Mouse (Mus musculus): ENCODE data around the gene Ifnar1. TPM values are rescaled to one million over a fixed set of nuclear protein-coding genes. Genes with fewer than 3 reads are reported as not detected.
A peak's percentile ranks its signal among the peaks of the same experiment; 100 is the strongest.
"Not testable (repeated sequence)": the region's sequence is repeated elsewhere in the genome, so short reads cannot be mapped to it uniquely, and the experiment has no call there.

The Ifnar1 gene
- 0.82 and 1.0 TPM in 2 replicates for polyA plus RNA-seq (2012)

DNA sequence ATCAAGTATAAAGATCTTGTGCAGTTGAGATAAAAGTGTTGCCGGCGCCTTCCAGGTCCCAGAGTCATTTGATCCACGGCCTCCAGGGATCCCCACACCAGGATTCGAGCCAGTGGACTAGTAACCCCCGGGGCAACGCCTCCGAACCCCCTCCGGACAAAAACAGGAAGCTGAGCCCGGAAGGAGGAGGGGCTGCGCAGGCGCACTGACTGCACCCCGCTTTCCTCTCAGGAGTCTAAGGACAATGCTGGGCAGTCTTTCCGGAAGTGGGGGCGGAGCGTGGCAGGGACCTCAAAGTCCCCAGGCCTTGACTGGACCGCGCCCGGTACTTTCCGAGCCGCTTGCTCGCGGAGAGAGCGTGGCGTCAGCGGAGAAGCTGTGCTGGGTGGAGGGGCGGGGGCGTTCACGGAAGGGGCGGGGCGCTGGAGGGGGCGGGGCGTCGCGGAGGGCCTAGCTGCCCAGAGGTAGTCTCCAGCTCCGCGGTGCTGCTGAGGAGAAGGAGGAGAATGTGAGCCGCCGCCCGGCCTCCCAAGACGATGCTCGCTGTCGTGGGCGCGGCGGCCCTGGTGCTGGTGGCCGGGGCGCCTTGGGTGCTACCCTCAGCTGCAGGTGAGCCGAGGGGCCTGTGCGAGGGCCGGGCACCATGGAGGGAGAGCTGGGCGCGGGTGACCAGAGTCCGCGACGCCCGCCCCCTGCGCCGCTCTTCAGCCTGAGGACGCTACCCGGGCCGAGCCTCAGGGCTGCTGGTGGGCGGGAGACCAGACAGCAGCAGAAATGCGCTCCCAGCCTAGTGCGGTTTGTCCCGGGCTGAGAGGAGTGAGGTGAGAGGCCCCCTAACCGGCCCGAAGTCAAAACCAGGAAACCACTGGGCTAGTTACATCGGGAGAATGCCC lies at the start of gene Ifnar1:
Gene Ifnar1, plus strand, starts transcription at position 431 of the 893 bp plus-strand sequence.
- Histone ChIP-seq H3K36me3 (ENCODE audit: control insufficient read depth) (peaks cover 33% of the 10 kb centered on the region), H3K4me1 (ENCODE audit: control insufficient read depth) (peaks cover 64% of the 10 kb centered on the region), H3K4me3 (replicated peaks) (peak within 1 kb of the TSS; percentile 95), H3K27me3 (ENCODE audit: control insufficient read depth) (no peaks in the 10 kb centered on the region), H3K9me3 (ENCODE audit: control insufficient read depth, low read length) (peaks cover 7% of the 10 kb centered on the region)
- TF ChIP-seq GATA1 (IDR thresholded peaks at IDR 0.05; ENCODE audit: low read length) = no peak
- TF ChIP-seq TAL1 (IDR thresholded peaks at IDR 0.05; ENCODE audit: low read length) = no peak

DNA sequence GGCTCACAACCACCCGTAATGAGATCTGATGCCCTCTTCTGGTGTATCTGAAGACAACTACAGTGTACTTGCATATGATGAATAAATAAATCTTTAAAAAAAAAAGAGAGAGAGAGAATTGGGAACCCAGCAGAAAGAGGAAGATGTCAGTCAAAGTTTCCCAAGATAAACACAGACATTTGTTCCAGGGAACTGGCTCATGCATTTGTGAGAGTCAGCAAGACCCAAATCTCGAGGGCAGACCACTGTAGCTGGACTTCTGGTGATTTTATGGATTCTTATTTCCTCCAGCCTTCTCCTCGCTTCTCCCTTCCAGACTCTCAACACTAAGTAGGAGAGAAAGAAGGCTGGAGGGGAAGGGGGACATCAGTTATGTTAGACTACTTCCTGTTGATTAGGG lies 47.0 kb upstream of the Ifnar1 start:
- Histone ChIP-seq H3K36me3 (ENCODE audit: control insufficient read depth) (peaks cover 17% of the 10 kb centered on the region), H3K27me3 (ENCODE audit: control insufficient read depth) (no peaks in the 10 kb centered on the region), H3K4me1 (ENCODE audit: control insufficient read depth) (peaks cover 90% of the 10 kb centered on the region), H3K4me3 (replicated peaks) (no peak overlapping the region), H3K9me3 (ENCODE audit: control insufficient read depth, low read length) (no peaks in the 10 kb centered on the region; the same call in 1 of the 2 replicates)
- TF ChIP-seq TAL1 (IDR thresholded peaks at IDR 0.05; ENCODE audit: low read length) (no peak), GATA1 (IDR thresholded peaks at IDR 0.05; ENCODE audit: low read length) (no peak)

DNA sequence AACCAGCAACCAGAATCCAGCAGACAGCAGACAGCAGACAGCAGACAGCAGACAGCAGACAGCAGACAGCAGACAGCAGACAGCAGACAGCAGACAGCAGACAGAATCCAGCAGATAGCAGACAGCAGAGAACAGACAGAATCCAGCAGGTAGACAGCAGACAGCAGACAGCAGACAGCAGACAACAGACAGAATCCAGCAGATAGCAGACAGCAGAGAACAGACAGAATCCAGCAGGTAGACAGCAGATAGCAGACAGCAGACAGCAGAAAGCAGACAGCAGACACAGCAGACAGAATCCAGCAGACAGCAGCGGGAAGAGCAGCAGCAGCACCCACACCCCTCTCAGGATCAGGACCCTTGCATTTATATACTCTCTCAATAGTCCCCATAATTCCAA lies 46.4 kb upstream of the Ifnar1 start:
- H3K27me3 ChIP-seq (ENCODE audit: control insufficient read depth); H3K9me3 ChIP-seq (ENCODE audit: control insufficient read depth, low read length); H3K4me3 ChIP-seq (replicated peaks): not testable (repeated sequence)
- peaks cover 90% of the 10 kb centered on the region for H3K4me1 ChIP-seq (ENCODE audit: control insufficient read depth)
- peaks cover 21% of the 10 kb centered on the region for H3K36me3 ChIP-seq (ENCODE audit: control insufficient read depth)
- TF ChIP-seq TAL1 (IDR thresholded peaks at IDR 0.05; ENCODE audit: low read length) = 0 out of 3 replicates have a peak, but pooled peaks have one; percentile 13

DNA sequence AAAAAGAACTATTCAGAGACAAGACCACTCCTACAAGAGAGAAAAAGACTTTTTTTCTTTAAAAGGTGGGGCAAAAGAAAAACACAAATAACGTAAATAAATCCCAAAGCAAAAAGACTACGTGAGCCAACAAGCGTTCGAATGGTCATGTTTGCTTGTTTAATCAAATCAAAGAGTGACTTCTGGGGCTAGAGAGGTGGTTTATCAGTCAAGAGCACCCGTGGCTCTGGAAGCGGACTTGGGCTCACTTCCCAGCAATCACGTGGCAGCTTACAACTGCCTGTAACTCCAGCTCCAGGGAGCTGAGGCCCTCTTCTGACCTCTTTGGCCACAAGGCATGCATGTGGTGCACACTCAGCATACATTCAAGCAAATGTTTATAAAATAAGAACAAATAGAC lies 43.7 kb upstream of the Ifnar1 start:
- peaks cover 92% of the 10 kb centered on the region for H3K4me1 ChIP-seq (ENCODE audit: control insufficient read depth)

DNA sequence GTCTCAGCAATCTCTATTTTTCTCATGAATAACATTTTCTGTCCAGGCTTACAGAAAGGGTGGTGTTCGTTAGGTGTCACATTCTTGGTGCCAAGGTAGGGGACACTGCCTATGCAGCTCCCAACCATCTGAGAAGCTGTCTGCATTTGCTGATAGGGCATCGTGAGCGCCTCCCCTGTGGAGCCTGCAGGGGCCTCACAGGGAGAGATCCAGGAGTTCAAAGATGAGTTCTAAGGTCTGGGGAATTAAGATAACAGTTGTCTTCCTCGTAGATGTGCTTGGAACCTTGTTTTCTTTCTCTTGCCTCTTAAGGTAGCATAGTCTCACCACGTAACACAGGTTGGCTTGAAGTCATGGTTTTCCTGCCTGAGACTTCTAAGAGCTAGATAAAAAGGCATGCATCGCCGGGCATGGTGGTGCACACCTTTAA lies 43.2 kb upstream of the Ifnar1 start:
- Histone ChIP-seq H3K36me3 (ENCODE audit: control insufficient read depth) (peaks cover 34% of the 10 kb centered on the region), H3K4me3 (replicated peaks) (peak overlapping the region; percentile 54), H3K27me3 (ENCODE audit: control insufficient read depth) (no peaks in the 10 kb centered on the region), H3K9me3 (ENCODE audit: control insufficient read depth, low read length) (peaks cover 8% of the 10 kb centered on the region), H3K4me1 (ENCODE audit: control insufficient read depth) (peaks cover 93% of the 10 kb centered on the region)
- TF ChIP-seq GATA1 (IDR thresholded peaks at IDR 0.05; ENCODE audit: low read length) = peak; percentile 93
- peak; percentile 92 for TF ChIP-seq TAL1 (IDR thresholded peaks at IDR 0.05; ENCODE audit: low read length)

More for the DNA sequence above, 43.7 kb upstream of the Ifnar1 start:
- peak; percentile 48 for TF ChIP-seq GATA1 (IDR thresholded peaks at IDR 0.05; ENCODE audit: low read length)
- TF ChIP-seq TAL1 (IDR thresholded peaks at IDR 0.05; ENCODE audit: low read length) = peak; percentile 68; the same call in 2 of the 3 replicates
- Histone ChIP-seq H3K4me3 (replicated peaks) (peak overlapping the region; percentile 54), H3K27me3 (ENCODE audit: control insufficient read depth) (no peaks in the 10 kb centered on the region), H3K9me3 (ENCODE audit: control insufficient read depth, low read length) (peaks cover 8% of the 10 kb centered on the region), H3K36me3 (ENCODE audit: control insufficient read depth) (peaks cover 34% of the 10 kb centered on the region)

DNA sequence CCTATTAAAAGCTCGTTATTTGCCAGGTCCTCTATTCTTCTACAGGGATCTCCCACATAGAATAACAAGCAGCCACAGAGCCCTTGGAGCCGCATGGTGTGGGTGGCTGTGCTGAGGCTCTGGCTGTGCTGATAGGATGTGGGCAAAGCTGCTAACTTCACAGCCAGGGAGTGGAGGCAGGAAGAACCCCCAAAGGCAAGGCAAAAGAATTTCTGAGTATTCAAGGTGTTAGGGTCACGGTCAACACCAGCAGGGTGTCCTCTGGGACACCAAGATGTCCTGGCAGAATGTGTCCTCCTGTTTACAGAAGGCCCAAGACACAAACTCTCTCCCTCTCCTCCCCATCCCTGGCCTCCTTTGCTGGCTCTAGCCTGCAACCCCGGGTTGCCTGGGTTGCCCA lies 42.6 kb upstream of the Ifnar1 start:
- TF ChIP-seq TAL1 (IDR thresholded peaks at IDR 0.05; ENCODE audit: low read length) (no peak), GATA1 (IDR thresholded peaks at IDR 0.05; ENCODE audit: low read length) (no peak)
- H3K27me3 ChIP-seq (ENCODE audit: control insufficient read depth) = no peaks in the 10 kb centered on the region
- peaks cover 38% of the 10 kb centered on the region for H3K36me3 ChIP-seq (ENCODE audit: control insufficient read depth)
- H3K4me3 ChIP-seq (replicated peaks) = peak overlapping the region; percentile 54
- H3K9me3 ChIP-seq (ENCODE audit: control insufficient read depth, low read length) = peaks cover 8% of the 10 kb centered on the region
- peaks cover 96% of the 10 kb centered on the region for H3K4me1 ChIP-seq (ENCODE audit: control insufficient read depth)

DNA sequence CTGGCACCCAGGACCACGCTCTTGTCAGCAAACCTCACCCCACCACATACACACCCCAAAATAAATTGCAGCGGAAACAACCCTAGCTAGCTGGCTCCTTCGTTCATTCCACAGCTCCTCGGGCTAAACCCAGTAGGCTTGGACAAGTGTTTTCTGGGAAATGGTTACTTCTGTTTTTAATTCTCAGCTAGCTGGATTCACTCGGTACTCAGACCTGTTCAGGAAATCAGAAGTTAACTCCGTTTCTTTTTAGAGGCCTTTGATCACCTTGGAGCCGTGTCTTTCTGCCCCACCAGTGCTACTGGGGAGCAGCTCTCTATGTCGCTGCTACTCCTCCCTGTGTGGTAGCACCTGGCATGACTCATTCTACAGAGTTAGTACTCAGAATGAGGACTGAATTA lies 41.8 kb upstream of the Ifnar1 start:
- H3K9me3 ChIP-seq (ENCODE audit: control insufficient read depth, low read length) = peaks cover 8% of the 10 kb centered on the region
- H3K36me3 ChIP-seq (ENCODE audit: control insufficient read depth) = peaks cover 37% of the 10 kb centered on the region
- peak overlapping the region; percentile 54 for H3K4me3 ChIP-seq (replicated peaks)
- TF ChIP-seq TAL1 (IDR thresholded peaks at IDR 0.05; ENCODE audit: low read length) (no peak), GATA1 (IDR thresholded peaks at IDR 0.05; ENCODE audit: low read length) (no peak)
- H3K27me3 ChIP-seq (ENCODE audit: control insufficient read depth) = no peaks in the 10 kb centered on the region
- H3K4me1 ChIP-seq (ENCODE audit: control insufficient read depth) = peaks cover 96% of the 10 kb centered on the region

DNA sequence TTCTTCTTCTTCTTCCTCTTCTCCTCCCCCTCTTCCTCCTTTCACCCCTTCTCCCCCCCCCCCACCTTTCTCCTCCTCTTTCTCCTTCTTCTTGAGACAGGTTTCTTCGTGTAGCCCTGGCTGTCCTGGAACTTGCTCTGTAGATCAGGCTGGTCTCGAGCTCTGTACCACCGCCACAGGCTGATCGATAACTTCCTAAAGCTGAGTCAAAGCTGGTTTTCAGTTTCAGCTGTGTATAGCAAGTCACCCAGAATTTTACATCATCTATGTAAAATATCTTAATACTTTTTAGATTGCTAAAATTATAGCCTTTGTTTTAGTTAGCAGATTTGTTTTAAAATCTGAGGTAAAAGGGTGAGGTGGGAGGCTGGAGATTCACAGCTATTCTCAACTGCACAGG lies 40.2 kb upstream of the Ifnar1 start:
- TF ChIP-seq GATA1 (IDR thresholded peaks at IDR 0.05; ENCODE audit: low read length) = no peak
- no peak for TF ChIP-seq TAL1 (IDR thresholded peaks at IDR 0.05; ENCODE audit: low read length)
- Histone ChIP-seq H3K27me3 (ENCODE audit: control insufficient read depth) (no peaks in the 10 kb centered on the region), H3K4me1 (ENCODE audit: control insufficient read depth) (peaks cover 96% of the 10 kb centered on the region), H3K4me3 (replicated peaks) (no peak overlapping the region), H3K9me3 (ENCODE audit: control insufficient read depth, low read length) (peaks cover 8% of the 10 kb centered on the region), H3K36me3 (ENCODE audit: control insufficient read depth) (peaks cover 29% of the 10 kb centered on the region)

DNA sequence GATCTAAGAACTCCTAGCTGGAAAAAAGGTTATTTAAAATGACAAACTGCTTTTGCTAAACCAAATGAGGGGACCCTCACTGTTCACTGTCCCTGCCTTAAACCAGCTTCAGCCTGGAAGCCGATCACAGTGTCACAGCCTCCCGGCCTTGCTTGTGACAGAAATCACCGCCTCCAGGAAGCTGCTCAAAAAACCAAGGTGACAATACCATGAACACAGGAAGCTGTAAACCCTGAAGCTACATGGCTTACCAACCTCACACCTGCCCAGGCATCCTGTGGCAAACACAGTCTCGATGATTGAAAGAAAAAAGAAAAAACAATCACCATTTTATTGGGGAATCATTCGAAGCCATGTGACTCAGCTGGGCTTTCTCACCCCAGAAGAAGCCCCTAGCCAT lies 39.5 kb upstream of the Ifnar1 start:
- H3K4me1 ChIP-seq (ENCODE audit: control insufficient read depth) = peaks cover 96% of the 10 kb centered on the region

More for the DNA sequence above, 39.5 kb upstream of the Ifnar1 start:
- H3K27me3 ChIP-seq (ENCODE audit: control insufficient read depth) = no peaks in the 10 kb centered on the region
- H3K9me3 ChIP-seq (ENCODE audit: control insufficient read depth, low read length) = peaks cover 8% of the 10 kb centered on the region
- no peak overlapping the region for H3K4me3 ChIP-seq (replicated peaks)
- TF ChIP-seq GATA1 (IDR thresholded peaks at IDR 0.05; ENCODE audit: low read length) (no peak), TAL1 (IDR thresholded peaks at IDR 0.05; ENCODE audit: low read length) (no peak)
- H3K36me3 ChIP-seq (ENCODE audit: control insufficient read depth) = peaks cover 29% of the 10 kb centered on the region
